Mouse (Mus musculus) limb, embryonic 14.5 days (tissue): ENCODE measurements at regions not wholly inside any gene's neighbourhood (a gene's known extent, or its start where the extent isn't known, plus 50 kb on each side); places are given as distances from the start of the nearest gene placed in this dataset.

ENCODE experiments used
- ATAC-seq: fragments of 200-750 bp; cut with Nextera tagmentation; 2 replicates; pipeline ENCODE4 v1.8.0; 2017; ENCODE audit warnings: low read depth, moderate number of reproducible peaks, moderate TSS enrichment; ENCODE audit not compliant: low FRiP score
- DNase-seq: peaks from one replicate; pipeline ENCODE4 v3.0.0-alpha.2; 2015; ENCODE audit warnings: low spot score
- H3K27ac ChIP-seq: fragments of 300-500 bp; sonication (generic); replicated peaks from 2 replicates; pipeline ENCODE4 v1.5.1; 2014; ENCODE audit warnings: low read depth, mild to moderate bottlenecking, low read length, moderate library complexity, mixed read lengths
- H3K27me3 ChIP-seq: fragments of 300-500 bp; sonication (generic); 2 replicates; pipeline ENCODE4 v1.6.1; 2014; ENCODE audit warnings: low read length, mixed read lengths; ENCODE audit not compliant: control insufficient read depth, insufficient read depth
- H3K36me3 ChIP-seq: fragments of 300-500 bp; sonication (generic); 2 replicates; pipeline ENCODE4 v1.6.1; 2014; ENCODE audit warnings: mild to moderate bottlenecking, low read length, moderate library complexity, mixed read lengths; ENCODE audit not compliant: control insufficient read depth, insufficient read depth
- H3K4me1 ChIP-seq: fragments of 300-500 bp; sonication (generic); 2 replicates; pipeline ENCODE4 v1.6.1; 2014; ENCODE audit warnings: antibody characterized with exemption, low read length, mixed read lengths; ENCODE audit not compliant: control insufficient read depth, insufficient read depth
- H3K4me2 ChIP-seq: fragments of 300-500 bp; sonication (generic); replicated peaks from 2 replicates; pipeline ENCODE4 v1.6.1; 2014; ENCODE audit warnings: low read depth, mild to moderate bottlenecking, low read length, moderate library complexity; ENCODE audit not compliant: severe bottlenecking
- H3K4me3 ChIP-seq: fragments of 300-500 bp; sonication (generic); replicated peaks from 2 replicates; pipeline ENCODE4 v1.5.1; 2014; ENCODE audit warnings: low read length
- H3K9ac ChIP-seq: fragments of 300-500 bp; sonication (generic); 2 replicates; pipeline ENCODE4 v1.6.1; 2014; ENCODE audit warnings: mild to moderate bottlenecking, low read depth, low read length, moderate library complexity; ENCODE audit not compliant: severe bottlenecking
- H3K9me3 ChIP-seq: fragments of 300-500 bp; sonication (generic); 2 replicates; pipeline ENCODE4 v1.6.1; 2016; ENCODE audit warnings: low read length; ENCODE audit not compliant: control insufficient read depth
- POLR2A ChIP-seq: fragments of 200-500 bp; IDR thresholded peaks from 2 replicates; pipeline ENCODE4 v1.8.0; 2012; ENCODE audit warnings: inconsistent platforms, mild to moderate bottlenecking, moderate library complexity, borderline replicate concordance; ENCODE audit not compliant: insufficient read depth, insufficient read length; ENCODE audit errors: extremely low read depth
- WGBS: fragments of 180-500 bp; shearing (Covaris S2); extraction: QIAGEN DNeasy Blood & Tissue Kit; methylation state at CpG from one replicate; pipeline ENCODE4 v1.1.7; 2014; 5-methylcytosine and 5-hydroxymethylcytosine counted together

DNA sequence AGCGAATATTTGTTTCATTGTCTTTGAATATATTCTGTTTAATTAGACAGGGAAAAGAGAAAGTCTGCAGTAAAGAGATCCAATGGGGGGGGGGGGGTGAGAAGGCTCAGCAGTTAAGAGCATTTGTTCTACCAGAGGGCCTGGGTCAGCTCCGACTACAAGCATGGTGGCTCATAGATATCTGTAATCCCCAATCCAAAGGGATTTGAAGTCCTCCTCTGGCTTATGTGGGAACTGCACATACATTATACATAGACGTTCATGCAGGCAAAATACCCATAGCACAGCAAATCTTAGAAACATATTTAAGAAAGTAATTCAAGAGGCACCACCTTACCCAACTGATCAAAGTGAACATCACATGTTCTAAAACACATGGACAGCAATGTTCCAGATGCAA, 743.9 kb downstream of the Ryr2 start:
- WGBS = 68% methylated on average over 3 of the region's 3 CpGs

DNA sequence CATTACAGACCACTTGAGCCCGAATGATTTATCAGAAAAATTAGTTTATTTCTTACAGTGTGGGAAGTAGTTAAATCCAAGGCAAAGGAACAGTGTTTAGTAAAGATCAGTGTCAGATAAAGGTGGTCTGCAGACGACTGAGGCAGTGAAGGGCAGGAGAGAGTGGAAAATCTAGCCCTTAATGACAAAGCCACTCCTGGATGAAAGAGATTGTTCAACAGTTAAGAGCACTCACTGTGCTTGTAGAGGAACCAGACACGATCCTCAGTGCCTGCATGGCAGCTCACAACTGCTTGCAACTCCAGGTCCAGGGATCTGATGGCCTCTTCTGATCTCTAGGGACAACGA, 758.3 kb downstream of the Ryr2 start:
- Histone ChIP-seq H3K27me3 (no peaks in the 10 kb centered on the region), H3K36me3 (no peaks in the 10 kb centered on the region), H3K4me3 (no peak overlapping the region), H3K9me3 (no peaks in the 10 kb centered on the region), H3K27ac (no peak overlapping the region), H3K4me2 (no peak overlapping the region), H3K9ac (no peak overlapping the region), H3K4me1 (peaks cover 5% of the 10 kb centered on the region)
- DNase-seq = no peak
- WGBS = 32% methylated on average over 4 of the region's 4 CpGs
- ATAC-seq = no peak
- no peak for TF ChIP-seq POLR2A

More for the DNA sequence above, 743.9 kb downstream of the Ryr2 start:
- no peak overlapping the region for H3K4me3 ChIP-seq
- no peak for DNase-seq
- no peak overlapping the region for H3K9ac ChIP-seq
- no peak for TF ChIP-seq POLR2A
- no peak overlapping the region for H3K27ac ChIP-seq
- no peak for ATAC-seq
- no peaks in the 10 kb centered on the region for H3K36me3 ChIP-seq
- H3K27me3 ChIP-seq = no peaks in the 10 kb centered on the region
- no peaks in the 10 kb centered on the region for H3K4me1 ChIP-seq
- H3K9me3 ChIP-seq = no peaks in the 10 kb centered on the region
- no peak overlapping the region for H3K4me2 ChIP-seq

DNA sequence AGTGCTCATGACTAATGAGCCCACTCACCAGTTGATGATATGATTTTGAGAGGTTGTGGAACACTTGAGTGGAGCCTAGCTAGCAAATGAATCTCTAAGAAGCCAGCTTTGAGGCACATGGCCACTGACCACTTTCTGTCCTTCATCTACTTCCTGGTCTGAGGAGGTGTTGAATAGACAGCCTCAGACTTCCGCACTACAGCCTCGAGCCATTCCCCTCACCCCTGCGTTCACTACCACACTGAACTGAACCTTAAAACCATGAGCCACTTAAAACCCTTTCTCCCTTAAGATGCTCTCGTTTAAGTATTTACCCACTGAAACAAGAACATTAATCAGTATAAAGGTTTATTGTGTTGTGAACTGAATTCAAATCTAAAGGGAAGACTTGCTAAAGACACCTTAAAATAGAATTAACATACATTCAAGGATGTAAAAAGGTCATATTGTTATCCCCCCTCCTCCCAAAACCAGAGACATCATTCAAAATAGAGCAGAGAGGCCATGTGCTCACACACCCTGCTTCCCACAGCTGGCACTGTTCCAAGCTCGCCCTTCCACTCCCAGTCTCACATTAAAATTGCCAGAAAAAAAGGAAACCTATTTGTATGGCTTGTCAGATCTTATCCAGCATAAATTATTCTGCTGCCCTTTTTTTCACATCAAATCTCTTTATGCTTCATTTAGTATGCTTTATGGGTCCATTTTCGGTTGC, 758.8 kb downstream of the Ryr2 start:
- Histone ChIP-seq H3K4me3 (no peak overlapping the region), H3K4me2 (no peak overlapping the region), H3K9me3 (no peaks in the 10 kb centered on the region), H3K27me3 (no peaks in the 10 kb centered on the region), H3K4me1 (peaks cover 5% of the 10 kb centered on the region), H3K27ac (no peak overlapping the region), H3K36me3 (no peaks in the 10 kb centered on the region), H3K9ac (no peak overlapping the region)
- peak; percentile 31 for DNase-seq
- no peak; the same call in 1 of the 2 replicates for ATAC-seq
- WGBS = 46% methylated on average over 6 of the region's 6 CpGs
- no peak for TF ChIP-seq POLR2A

DNA sequence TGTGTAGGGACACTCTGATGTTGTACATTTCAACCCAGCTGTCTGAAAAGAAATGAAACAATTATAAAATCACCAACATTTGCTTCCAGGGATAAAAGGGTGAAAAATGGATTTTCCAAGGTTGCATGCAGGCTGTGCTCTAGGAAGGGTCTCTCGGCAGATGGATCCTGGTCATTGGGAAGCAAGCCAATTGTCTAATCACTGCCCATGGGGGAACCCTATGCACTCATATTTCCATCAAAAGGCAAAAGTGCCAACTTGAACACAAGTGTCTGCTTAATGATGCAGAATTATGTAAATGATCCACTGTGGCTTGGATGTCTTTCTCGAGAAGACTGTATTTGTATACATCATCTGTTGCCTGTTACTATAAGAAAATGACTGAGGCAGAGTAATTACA, 762.2 kb downstream of the Ryr2 start:
- H3K9me3 ChIP-seq = no peaks in the 10 kb centered on the region
- no peaks in the 10 kb centered on the region for H3K36me3 ChIP-seq
- DNase-seq = no peak
- H3K27ac ChIP-seq = no peak overlapping the region
- no peak overlapping the region for H3K4me3 ChIP-seq
- no peak for TF ChIP-seq POLR2A
- no peak for ATAC-seq
- no peak overlapping the region for H3K4me2 ChIP-seq
- 82% methylated on average over 2 of the region's 2 CpGs for WGBS
- no peaks in the 10 kb centered on the region for H3K27me3 ChIP-seq
- no peak overlapping the region for H3K9ac ChIP-seq
- H3K4me1 ChIP-seq = no peaks in the 10 kb centered on the region; the same call in 1 of the 2 replicates

DNA sequence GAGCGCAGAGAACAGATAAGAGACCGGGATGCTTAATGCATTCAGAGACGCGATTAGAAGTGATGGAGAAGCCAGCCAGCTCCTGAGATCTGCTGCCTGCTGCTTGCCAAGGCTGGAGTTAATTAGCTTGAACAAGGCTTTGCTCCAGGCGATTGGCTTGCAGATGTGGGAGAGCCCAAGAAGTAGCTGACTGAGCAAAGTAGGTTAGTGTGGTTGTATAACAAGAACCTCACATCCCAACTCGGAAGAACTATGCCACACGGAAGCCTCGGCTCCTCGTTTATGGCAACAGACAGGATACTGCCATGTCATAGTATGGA, 768.5 kb downstream of the Ryr2 start:
- no peak overlapping the region for H3K4me2 ChIP-seq
- DNase-seq (peak; percentile 60), ATAC-seq (no peak)
- H3K9me3 ChIP-seq = no peaks in the 10 kb centered on the region
- H3K9ac ChIP-seq = no peak overlapping the region
- no peaks in the 10 kb centered on the region for H3K27me3 ChIP-seq
- H3K4me3 ChIP-seq = no peak overlapping the region
- H3K27ac ChIP-seq = no peak overlapping the region
- WGBS = 27% methylated on average over 9 of the region's 9 CpGs
- H3K36me3 ChIP-seq = no peaks in the 10 kb centered on the region
- no peak for TF ChIP-seq POLR2A
- no peaks in the 10 kb centered on the region; the same call in 1 of the 2 replicates for H3K4me1 ChIP-seq
